Mouse (Mus musculus): ENCODE results near the gene Adcy6. TPM values are rescaled to one million over a fixed set of nuclear protein-coding genes. Genes with fewer than 3 reads are reported as not detected.

Gene Adcy6
- total RNA-seq (2012; rRNA removed) (1.5 and 2.6 TPM in 2 replicates), total RNA-seq (2014; rRNA removed) (0.05 TPM in 1 of 2 replicates, not detected in the other), polyA plus RNA-seq (2012; ENCODE audit: insufficient read length, low read depth) (0.06 and 0.11 TPM in 2 replicates)

DNA sequence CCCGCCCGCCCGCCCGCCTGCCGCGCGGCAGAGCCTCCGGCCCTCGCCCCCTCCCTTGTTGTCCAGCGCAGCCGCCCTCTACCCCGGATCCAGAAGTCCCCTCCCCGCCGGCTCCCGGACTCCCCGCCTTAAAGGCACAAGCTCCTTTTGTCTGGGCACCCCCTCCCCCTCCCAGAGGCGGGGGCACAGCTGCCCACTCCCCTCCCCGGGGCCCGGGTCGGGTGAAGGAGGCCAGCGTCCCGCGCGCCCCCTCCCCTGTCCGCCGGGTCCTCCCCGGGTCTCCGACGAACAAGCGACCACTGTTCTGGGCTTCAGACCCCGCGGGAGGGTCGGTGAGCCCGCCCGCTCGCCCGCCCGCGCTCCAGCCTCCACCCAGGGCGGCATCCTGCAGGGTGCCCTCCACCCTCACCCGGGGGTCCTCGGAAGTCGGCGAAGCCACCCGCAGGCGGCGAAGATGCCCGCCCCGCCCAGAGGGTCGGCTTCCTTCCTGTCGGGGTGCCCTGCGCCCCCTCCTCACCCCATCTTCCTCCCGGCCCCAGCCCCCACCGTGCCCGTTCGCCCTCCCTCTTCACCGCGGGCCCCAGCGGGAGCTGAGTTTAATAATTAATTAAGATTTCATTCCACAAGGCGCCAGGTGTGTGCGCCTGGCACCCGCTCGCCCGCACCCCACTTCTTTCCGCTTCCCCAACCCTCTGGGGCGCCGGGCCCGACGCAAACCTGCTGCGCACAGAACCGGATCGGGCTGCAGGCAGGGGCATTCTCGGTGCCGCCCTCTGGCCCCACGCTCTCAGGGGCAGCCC, at the start of gene Adcy6:
Gene Adcy6, minus strand, starts transcription at position 746 of the 800 bp plus-strand sequence.
- no peak within 1 kb of the TSS for H3K27ac ChIP-seq (ENCODE audit: insufficient read depth, low read depth)
- H3K4me1 ChIP-seq (ENCODE audit: control insufficient read depth in 1 of 2, insufficient read depth in 2 of 2): peaks cover 0 to 3% of the 10 kb centered on the region in 2 experiments; a peak in 1 of 4 replicates
- peak within 1 kb of the TSS; percentile 78 for H3K4me2 ChIP-seq (ENCODE audit: insufficient read depth, low read depth, poor library complexity, severe bottlenecking)
- H3K9ac ChIP-seq (ENCODE audit: insufficient read depth, low read depth): peak within 1 kb of the TSS; percentile 68
- TF ChIP-seq RCOR1 (conservative IDR thresholded peaks at IDR 0.05; ENCODE audit: low read depth, low read length): no peak
- TF ChIP-seq MXI1 (IDR thresholded peaks at IDR 0.05; ENCODE audit: low read depth, low read length): no peak
- TF ChIP-seq UBTF (IDR thresholded peaks at IDR 0.05; ENCODE audit: low read depth, low read length): no peak
- TF ChIP-seq ELF1 (IDR thresholded peaks at IDR 0.05; ENCODE audit: low read depth, low read length): no peak
- no peak for TF ChIP-seq PAX5 (IDR thresholded peaks at IDR 0.05; ENCODE audit: low read length)
- TF ChIP-seq USF1 (IDR thresholded peaks at IDR 0.05; ENCODE audit: low read depth, low read length): no peak
- peak within 1 kb of the TSS in 1 of 3 experiments; percentile 62 for H3K4me3 ChIP-seq (replicated peaks in 1 of 3; ENCODE audit: low read depth in 2 of 3, low read length in 2 of 3, poor library complexity in 1 of 3)
- peaks cover 70% of the 10 kb centered on the region for H3K27me3 ChIP-seq (replicated peaks)
- in situ Hi-C loops (cut with MboI; ENCODE audit: low pct_ligation_motif_present, low pct_unique_long_range_greater_than_20kb, low sequenced_read_pairs) (no loop called here), dilution Hi-C loops (cut with MboI; ENCODE audit: extremely low pct_ligation_motif_present, extremely low pct_unique_long_range_greater_than_20kb, low sequenced_read_pairs) (no loop called here)
- DNase-seq (ENCODE audit: extremely low read depth): no peak
- no peaks in the 10 kb centered on the region for H3K79me2 ChIP-seq (replicated peaks; ENCODE audit: control insufficient read depth, extremely low read depth, insufficient read depth, poor library complexity, severe bottlenecking)
- no peaks in the 10 kb centered on the region for H3K9me3 ChIP-seq (replicated peaks; ENCODE audit: low read length)
- H3K36me3 ChIP-seq (replicated peaks in 1 of 2; ENCODE audit: control insufficient read depth in 1 of 2, insufficient read depth in 1 of 2, low read length in 1 of 2): no peaks in the 10 kb centered on the region

- H3K36me3 ChIP-seq (replicated peaks in 1 of 2; ENCODE audit: control insufficient read depth in 1 of 2, insufficient read depth in 1 of 2, low read length in 1 of 2): peaks cover 65 to 86% of the 10 kb centered on the region in 2 experiments
- H3K4me3 ChIP-seq (replicated peaks in 1 of 3; ENCODE audit: low read depth in 2 of 3, low read length in 2 of 3, poor library complexity in 1 of 3): no peak overlapping the region
- H3K9me3 ChIP-seq (replicated peaks; ENCODE audit: low read length): peaks cover 7% of the 10 kb centered on the region
- no peak overlapping the region for H3K27ac ChIP-seq (ENCODE audit: insufficient read depth, low read depth)
- no peak for DNase-seq (ENCODE audit: extremely low read depth)
- TF ChIP-seq MAZ (IDR thresholded peaks at IDR 0.05; ENCODE audit: low read depth, low read length): no peak
- TF ChIP-seq POLR2A (IDR thresholded peaks at IDR 0.05; ENCODE audit: low read depth, low read length): no peak
- TF ChIP-seq KAT2A (IDR thresholded peaks at IDR 0.05; ENCODE audit: insufficient replicate concordance, low read length): no peak
- TF ChIP-seq CTCF (conservative IDR thresholded peaks at IDR 0.05 in 1 of 2, IDR thresholded peaks at IDR 0.05 in 1 of 2; ENCODE audit: low read depth in 2 of 2, low read length in 2 of 2): peak in 1 of 2 experiments; percentile 44; a peak in 2 of 4 replicates
- TF ChIP-seq ZKSCAN1 (IDR thresholded peaks at IDR 0.05; ENCODE audit: borderline replicate concordance, low read depth, low read length): no peak
- no peak for TF ChIP-seq NELFE (IDR thresholded peaks at IDR 0.05; ENCODE audit: low read depth, low read length)
- no peak for TF ChIP-seq E2F4 (IDR thresholded peaks at IDR 0.05; ENCODE audit: insufficient replicate concordance, low read depth, low read length)
- no peak for TF ChIP-seq USF1 (IDR thresholded peaks at IDR 0.05; ENCODE audit: low read depth, low read length)
- no peak for TF ChIP-seq ZNF384 (IDR thresholded peaks at IDR 0.05; ENCODE audit: low read depth, low read length)
- no peak for TF ChIP-seq SMC3 (IDR thresholded peaks at IDR 0.05; ENCODE audit: low read depth, low read length)
- TF ChIP-seq JUN (IDR thresholded peaks at IDR 0.05; ENCODE audit: insufficient read depth, low read depth, low read length): no peak
- TF ChIP-seq ZMIZ1 (IDR thresholded peaks at IDR 0.05; ENCODE audit: low read depth, low read length): no peak
- no peak for TF ChIP-seq MXI1 (IDR thresholded peaks at IDR 0.05; ENCODE audit: low read depth, low read length)
- TF ChIP-seq RAD21 (IDR thresholded peaks at IDR 0.05; ENCODE audit: low read depth, low read length): peak; percentile 3
- TF ChIP-seq POLR2AphosphoS2 (IDR thresholded peaks at IDR 0.05; ENCODE audit: low read depth, low read length): no peak
- no peaks in the 10 kb centered on the region for H3K27me3 ChIP-seq (replicated peaks)
- in situ Hi-C loops (cut with MboI; ENCODE audit: low pct_ligation_motif_present, low pct_unique_long_range_greater_than_20kb, low sequenced_read_pairs) (no loop called here), dilution Hi-C loops (cut with MboI; ENCODE audit: extremely low pct_ligation_motif_present, extremely low pct_unique_long_range_greater_than_20kb, low sequenced_read_pairs) (no loop called here)
- no peak overlapping the region for H3K9ac ChIP-seq (ENCODE audit: insufficient read depth, low read depth)
- peaks cover 7 to 11% of the 10 kb centered on the region in 2 experiments for H3K4me1 ChIP-seq (ENCODE audit: control insufficient read depth in 1 of 2, insufficient read depth in 2 of 2)
- peaks cover 27% of the 10 kb centered on the region for H3K79me2 ChIP-seq (replicated peaks; ENCODE audit: control insufficient read depth, extremely low read depth, insufficient read depth, poor library complexity, severe bottlenecking)
- no peak overlapping the region for H3K4me2 ChIP-seq (ENCODE audit: insufficient read depth, low read depth, poor library complexity, severe bottlenecking)
These were observed 47.3 kb upstream of the Adcy6 start for GRCm38 (mm10) chr15:98656982-98657751.

Measured in CH12.LX (cell line).